Mouse (Mus musculus): ENCODE data around the gene Ercc1. TPM values are rescaled to one million over a fixed set of nuclear protein-coding genes. Genes with fewer than 3 reads are reported as not detected.

Gene Ercc1
- polyA plus RNA-seq (2014; fragmentation: Nextera tagmentation; extraction: Ambion mirVana), result 108 and 112 TPM in 2 replicates

DNA sequence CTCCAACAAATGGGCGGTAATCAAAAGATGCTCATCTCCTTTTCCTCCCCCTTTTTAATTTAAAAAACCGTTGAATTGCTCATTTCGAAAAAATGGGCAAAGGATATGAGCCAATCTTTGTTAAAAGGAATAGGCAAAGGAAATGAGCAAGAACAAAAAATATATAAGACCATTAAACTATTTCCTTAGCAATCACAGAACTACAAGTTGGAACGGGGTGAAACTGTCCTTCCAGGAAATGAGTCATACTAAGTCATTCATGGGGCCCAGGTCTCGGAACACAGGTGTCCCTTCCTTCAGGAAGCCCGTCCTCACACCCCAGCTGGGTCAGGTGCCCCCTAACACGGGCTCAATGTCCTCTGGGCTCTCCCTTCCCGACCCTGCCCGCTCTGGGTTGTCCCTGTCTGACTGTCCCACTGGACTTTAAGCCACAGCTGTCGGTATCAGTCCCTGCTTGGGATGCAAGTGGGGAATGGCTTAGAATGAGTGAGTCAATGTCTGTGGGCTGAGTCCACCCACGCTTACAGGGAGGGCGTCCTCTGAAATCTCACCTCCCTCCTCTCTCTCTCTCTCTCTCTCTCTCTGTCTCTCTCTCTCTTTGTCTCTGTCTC lies at the start of gene Ercc1:
TSS of gene Ercc1 (plus strand) at position 542 of the 611 bp plus-strand sequence.
- Histone ChIP-seq H3K4me1 (replicated peaks; ENCODE audit: control insufficient read depth, insufficient read depth, low read length) (0 out of 2 replicates have a peak, but pooled peaks cover 5% of the 10 kb centered on the region), H3K9me3 (ENCODE audit: control insufficient read depth, low read length) (no peaks in the 10 kb centered on the region), H3K36me3 (ENCODE audit: control insufficient read depth, insufficient read depth, low read length) (no peaks in the 10 kb centered on the region), H3K27ac (ENCODE audit: low read depth, low read length) (peak within 1 kb of the TSS; percentile 48; the same call in 1 of the 2 replicates), H3K4me2 (replicated peaks; ENCODE audit: low read depth, low read length) (peak within 1 kb of the TSS; percentile 85), H3K4me3 (ENCODE audit: low read depth, low read length) (peak within 1 kb of the TSS; percentile 55), H3K27me3 (ENCODE audit: control insufficient read depth, insufficient read depth, low read length) (peaks cover 12% of the 10 kb centered on the region), H3K9ac (ENCODE audit: low read depth, low read length) (peak within 1 kb of the TSS; percentile 64)
- 28% methylated on average over 12 of the region's 12 CpGs for WGBS
- 0 out of 2 replicates have a peak, but pooled peaks have one; percentile 3 for ATAC-seq (ENCODE audit: low FRiP score)
- peak; percentile 31 for DNase-seq (ENCODE audit: low spot score)

DNA sequence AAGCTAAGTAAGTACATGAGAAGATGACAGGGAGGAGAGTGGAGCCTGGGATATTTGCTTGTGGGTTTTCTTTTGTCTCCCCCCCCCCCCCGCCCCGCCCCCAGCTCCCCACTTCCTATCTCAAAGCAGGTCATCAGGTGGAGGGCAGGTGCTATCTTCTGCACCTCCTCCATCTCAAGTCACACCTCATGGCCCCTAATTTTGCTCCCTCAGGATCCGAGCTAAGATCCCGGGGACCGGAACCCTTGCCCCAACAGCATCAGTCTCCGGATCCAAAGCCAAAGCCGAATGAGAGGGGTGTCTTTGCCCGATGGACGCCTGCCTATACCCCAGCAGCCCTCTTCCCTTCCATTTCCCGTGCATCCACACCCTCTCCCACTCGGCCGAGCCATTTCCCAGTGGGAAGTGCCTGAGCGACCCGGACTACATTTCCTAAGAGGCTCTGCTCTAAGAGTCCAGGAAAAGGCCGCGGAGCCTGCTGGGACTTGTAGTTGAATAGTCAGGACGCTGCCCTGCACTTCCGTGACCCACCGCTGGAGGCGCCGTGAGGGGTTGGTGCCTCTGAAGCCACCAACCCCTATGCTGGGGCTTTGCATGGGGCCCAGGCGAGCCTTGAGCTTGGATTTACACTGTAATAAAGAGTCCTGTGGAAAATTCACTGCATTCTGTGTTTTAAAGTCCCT lies 48.9 kb upstream of the Ercc1 start:
- no peaks in the 10 kb centered on the region for H3K9me3 ChIP-seq (ENCODE audit: control insufficient read depth, low read length)
- H3K4me2 ChIP-seq (replicated peaks; ENCODE audit: low read depth, low read length), result peak overlapping the region; percentile 31
- 17% methylated on average over 22 of the region's 22 CpGs for WGBS
- H3K27ac ChIP-seq (ENCODE audit: low read depth, low read length), result no peak overlapping the region
- H3K9ac ChIP-seq (ENCODE audit: low read depth, low read length), result no peak overlapping the region
- DNase-seq (ENCODE audit: low spot score), result peak; percentile 98
- H3K36me3 ChIP-seq (ENCODE audit: control insufficient read depth, insufficient read depth, low read length), result no peaks in the 10 kb centered on the region
- H3K4me3 ChIP-seq (ENCODE audit: low read depth, low read length), result no peak overlapping the region
- peaks cover 7% of the 10 kb centered on the region for H3K4me1 ChIP-seq (replicated peaks; ENCODE audit: control insufficient read depth, insufficient read depth, low read length)
- no peaks in the 10 kb centered on the region for H3K27me3 ChIP-seq (ENCODE audit: control insufficient read depth, insufficient read depth, low read length)
- ATAC-seq (ENCODE audit: low FRiP score), result peak; percentile 72

DNA sequence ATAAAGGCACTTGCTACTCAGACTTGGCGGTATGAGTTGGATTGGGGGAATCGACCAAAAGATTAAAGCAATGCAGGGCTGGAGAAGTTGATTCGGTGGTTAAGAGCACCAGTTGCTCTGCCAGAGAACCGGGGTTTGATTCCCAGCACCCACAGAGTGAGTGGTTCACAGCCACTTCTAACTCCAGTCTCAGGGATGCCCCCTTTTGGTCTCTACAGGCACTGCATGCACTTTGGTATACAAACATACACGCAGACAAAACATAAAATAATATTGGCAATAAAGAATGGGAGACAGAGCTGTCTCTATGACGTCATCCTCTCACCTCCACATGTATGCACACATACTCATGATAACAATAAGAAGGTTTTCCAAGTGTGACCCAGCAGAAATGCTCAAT lies 47.5 kb upstream of the Ercc1 start:
- WGBS, result 88% methylated on average over 6 of the region's 6 CpGs
- Histone ChIP-seq H3K4me2 (replicated peaks; ENCODE audit: low read depth, low read length) (no peak overlapping the region), H3K4me3 (ENCODE audit: low read depth, low read length) (no peak overlapping the region), H3K9ac (ENCODE audit: low read depth, low read length) (no peak overlapping the region), H3K9me3 (ENCODE audit: control insufficient read depth, low read length) (no peaks in the 10 kb centered on the region), H3K4me1 (replicated peaks; ENCODE audit: control insufficient read depth, insufficient read depth, low read length) (0 out of 2 replicates have a peak, but pooled peaks cover 4% of the 10 kb centered on the region), H3K36me3 (ENCODE audit: control insufficient read depth, insufficient read depth, low read length) (no peaks in the 10 kb centered on the region), H3K27ac (ENCODE audit: low read depth, low read length) (no peak overlapping the region), H3K27me3 (ENCODE audit: control insufficient read depth, insufficient read depth, low read length) (peaks cover 4% of the 10 kb centered on the region)
- DNase-seq (ENCODE audit: low spot score) (no peak), ATAC-seq (ENCODE audit: low FRiP score) (no peak)

DNA sequence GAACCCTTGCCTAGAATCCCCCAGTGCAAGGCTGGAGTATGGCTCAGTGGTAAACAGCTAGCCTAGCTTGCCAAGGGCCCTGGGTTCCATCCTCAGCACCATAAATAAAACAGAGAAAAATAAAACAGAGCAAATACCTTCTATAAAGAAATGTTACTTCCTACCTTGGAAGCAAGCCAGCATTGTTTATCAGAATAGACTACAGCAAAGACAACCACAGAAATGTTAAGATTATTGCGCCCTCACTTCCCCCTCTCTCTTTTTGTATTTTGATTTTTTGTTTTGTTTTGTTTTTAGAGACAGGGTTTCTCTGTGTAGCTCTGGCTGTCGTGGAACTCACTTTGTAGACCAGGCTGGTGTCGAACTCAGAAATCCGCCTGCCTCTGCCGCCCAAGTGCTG lies 46.8 kb upstream of the Ercc1 start:
- H3K4me3 ChIP-seq (ENCODE audit: low read depth, low read length), result no peak overlapping the region
- ATAC-seq (ENCODE audit: low FRiP score) (no peak), DNase-seq (ENCODE audit: low spot score) (no peak)
- no peak overlapping the region for H3K27ac ChIP-seq (ENCODE audit: low read depth, low read length)
- WGBS, result 89% methylated on average over 5 of the region's 5 CpGs
- no peaks in the 10 kb centered on the region for H3K9me3 ChIP-seq (ENCODE audit: control insufficient read depth, low read length)
- H3K36me3 ChIP-seq (ENCODE audit: control insufficient read depth, insufficient read depth, low read length), result no peaks in the 10 kb centered on the region
- H3K27me3 ChIP-seq (ENCODE audit: control insufficient read depth, insufficient read depth, low read length), result peaks cover 12% of the 10 kb centered on the region
- H3K4me2 ChIP-seq (replicated peaks; ENCODE audit: low read depth, low read length), result no peak overlapping the region
- 0 out of 2 replicates have a peak, but pooled peaks cover 4% of the 10 kb centered on the region for H3K4me1 ChIP-seq (replicated peaks; ENCODE audit: control insufficient read depth, insufficient read depth, low read length)
- H3K9ac ChIP-seq (ENCODE audit: low read depth, low read length), result no peak overlapping the region

DNA sequence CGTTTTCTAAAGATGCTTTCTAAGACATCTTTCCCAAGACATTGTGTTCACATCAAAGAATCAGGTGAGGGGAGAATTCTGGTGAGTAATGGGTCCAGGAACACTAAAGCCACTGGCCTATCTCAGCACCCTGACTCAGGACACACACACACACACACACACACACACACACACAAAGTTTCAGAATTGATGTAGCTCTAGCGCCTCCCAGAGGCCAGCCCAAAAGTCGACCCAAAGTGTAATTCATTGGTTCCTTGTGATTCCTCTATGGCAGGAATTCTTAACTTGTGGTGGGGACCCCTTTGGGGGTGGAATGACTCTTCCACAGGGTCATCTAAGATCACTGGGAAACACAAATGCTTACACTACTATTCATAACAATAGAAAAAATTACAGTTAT lies 45.4 kb upstream of the Ercc1 start:
- 27% methylated on average over 3 of the region's 3 CpGs for WGBS
- peaks cover 25% of the 10 kb centered on the region for H3K27me3 ChIP-seq (ENCODE audit: control insufficient read depth, insufficient read depth, low read length)
- H3K4me1 ChIP-seq (replicated peaks; ENCODE audit: control insufficient read depth, insufficient read depth, low read length), result peaks cover 4% of the 10 kb centered on the region; the same call in 1 of the 2 replicates
- H3K9me3 ChIP-seq (ENCODE audit: control insufficient read depth, low read length), result no peaks in the 10 kb centered on the region
- DNase-seq (ENCODE audit: low spot score), result peak; percentile 74
- ATAC-seq (ENCODE audit: low FRiP score), result no peak
- H3K4me2 ChIP-seq (replicated peaks; ENCODE audit: low read depth, low read length), result no peak overlapping the region
- H3K36me3 ChIP-seq (ENCODE audit: control insufficient read depth, insufficient read depth, low read length), result no peaks in the 10 kb centered on the region
- no peak overlapping the region for H3K4me3 ChIP-seq (ENCODE audit: low read depth, low read length)
- no peak overlapping the region for H3K27ac ChIP-seq (ENCODE audit: low read depth, low read length)
- H3K9ac ChIP-seq (ENCODE audit: low read depth, low read length), result no peak overlapping the region

DNA sequence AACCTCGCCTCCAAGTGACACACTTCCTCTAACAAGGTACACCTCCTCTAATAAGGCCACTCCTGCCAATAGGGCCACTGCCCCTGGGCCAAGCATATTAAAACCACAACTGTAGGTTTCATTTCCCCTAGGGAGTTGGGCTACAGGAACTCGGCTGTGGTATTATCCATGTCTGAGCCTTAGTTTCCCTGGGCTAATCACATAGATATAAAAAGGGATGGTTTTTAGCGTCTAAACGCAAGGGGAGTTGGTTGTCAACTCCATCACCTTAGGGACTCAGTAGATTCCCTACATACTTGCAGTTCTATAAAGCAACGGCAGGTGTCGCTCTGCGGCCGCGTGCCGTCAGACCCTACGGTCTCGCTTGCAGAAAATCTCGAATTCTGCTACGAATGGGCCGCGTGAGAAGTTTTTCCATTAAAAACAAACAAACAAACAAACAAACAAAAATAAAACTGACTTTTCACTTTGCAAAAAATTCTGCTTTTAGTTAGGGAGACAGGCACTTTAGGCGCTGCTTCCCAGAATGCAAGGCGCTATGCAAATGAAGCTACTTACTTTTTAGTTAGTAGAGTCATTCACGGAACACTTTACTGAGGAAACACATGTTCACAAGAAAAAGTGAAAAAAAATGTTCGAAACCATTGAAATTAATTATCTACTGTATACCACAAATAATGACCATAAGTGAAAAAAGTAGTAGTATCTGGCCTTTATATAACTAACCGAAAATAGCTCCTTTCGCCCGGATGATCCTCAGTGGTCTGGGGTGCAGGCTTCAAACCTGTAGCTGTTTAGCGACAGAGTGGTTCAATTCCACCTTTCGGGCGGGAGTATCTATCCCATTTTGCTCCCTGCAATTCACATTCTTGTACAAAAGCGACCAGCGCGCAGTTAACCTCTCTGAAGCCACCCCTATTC lies 43.8 kb upstream of the Ercc1 start:
- H3K4me2 ChIP-seq (replicated peaks; ENCODE audit: low read depth, low read length), result peak overlapping the region; percentile 17
- peak; percentile 69 for ATAC-seq (ENCODE audit: low FRiP score)
- no peaks in the 10 kb centered on the region for H3K36me3 ChIP-seq (ENCODE audit: control insufficient read depth, insufficient read depth, low read length)
- H3K9me3 ChIP-seq (ENCODE audit: control insufficient read depth, low read length), result no peaks in the 10 kb centered on the region
- peak; percentile 87 for DNase-seq (ENCODE audit: low spot score)
- under 1% methylated on average over 29 of the region's 29 CpGs for WGBS
- H3K4me3 ChIP-seq (ENCODE audit: low read depth, low read length), result peak overlapping the region; percentile 32
- peaks cover 4% of the 10 kb centered on the region; the same call in 1 of the 2 replicates for H3K4me1 ChIP-seq (replicated peaks; ENCODE audit: control insufficient read depth, insufficient read depth, low read length)
- H3K27ac ChIP-seq (ENCODE audit: low read depth, low read length), result no peak overlapping the region
- H3K9ac ChIP-seq (ENCODE audit: low read depth, low read length), result no peak overlapping the region
- peaks cover 39% of the 10 kb centered on the region for H3K27me3 ChIP-seq (ENCODE audit: control insufficient read depth, insufficient read depth, low read length)

DNA sequence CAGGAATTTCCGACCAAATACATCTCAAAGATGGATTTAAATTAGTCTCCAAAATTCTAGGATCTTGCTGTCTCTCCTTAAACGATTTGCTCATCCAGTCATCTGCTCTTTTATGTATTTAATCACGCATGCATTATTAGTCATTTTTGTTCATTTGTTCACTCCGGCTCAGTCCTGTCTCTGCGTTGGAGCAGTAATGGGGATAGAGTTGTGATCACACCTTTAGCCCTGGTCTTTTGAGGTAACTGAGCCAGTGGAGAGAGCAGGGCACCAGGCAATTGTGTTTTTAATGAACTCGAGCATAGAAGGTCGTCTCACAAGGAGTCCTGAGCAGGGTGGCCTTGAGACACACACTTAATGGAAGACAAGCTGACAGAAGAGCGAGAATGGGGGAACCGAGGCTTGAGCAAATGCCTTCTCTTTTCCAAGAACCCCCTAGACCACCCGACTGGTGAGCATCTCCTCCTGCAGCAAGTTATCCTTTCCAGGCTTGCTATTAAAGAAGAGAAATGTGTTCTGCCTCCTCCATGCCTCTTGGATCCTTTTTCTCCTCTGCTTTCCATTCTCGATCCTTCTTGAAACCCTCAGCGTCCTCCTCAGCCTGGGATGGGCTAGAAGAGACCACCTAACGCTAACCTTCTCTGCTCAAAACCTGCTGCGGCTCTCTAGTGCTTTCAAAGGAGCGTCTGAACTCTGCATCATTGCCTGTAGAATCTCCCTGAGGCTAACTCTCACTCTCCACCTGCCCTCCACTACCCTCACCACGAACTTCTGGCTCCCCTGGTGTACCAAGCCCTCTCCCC lies 42.9 kb upstream of the Ercc1 start:
- WGBS, result 16% methylated on average over 16 of the region's 16 CpGs
- no peaks in the 10 kb centered on the region for H3K9me3 ChIP-seq (ENCODE audit: control insufficient read depth, low read length)
- DNase-seq (ENCODE audit: low spot score) (no peak), ATAC-seq (ENCODE audit: low FRiP score) (no peak)
- peaks cover 48% of the 10 kb centered on the region for H3K27me3 ChIP-seq (ENCODE audit: control insufficient read depth, insufficient read depth, low read length)
- H3K27ac ChIP-seq (ENCODE audit: low read depth, low read length), result no peak overlapping the region
- peak overlapping the region; percentile 17 for H3K4me2 ChIP-seq (replicated peaks; ENCODE audit: low read depth, low read length)
- 0 out of 2 replicates have a peak overlapping the region, but pooled peaks have one; percentile 2 for H3K4me3 ChIP-seq (ENCODE audit: low read depth, low read length)
- no peak overlapping the region for H3K9ac ChIP-seq (ENCODE audit: low read depth, low read length)
- H3K36me3 ChIP-seq (ENCODE audit: control insufficient read depth, insufficient read depth, low read length), result no peaks in the 10 kb centered on the region
- peaks cover 4% of the 10 kb centered on the region; the same call in 1 of the 2 replicates for H3K4me1 ChIP-seq (replicated peaks; ENCODE audit: control insufficient read depth, insufficient read depth, low read length)
